Mouse (Mus musculus): Measurements from ENCODE around the gene Ap2a1.

DNA sequence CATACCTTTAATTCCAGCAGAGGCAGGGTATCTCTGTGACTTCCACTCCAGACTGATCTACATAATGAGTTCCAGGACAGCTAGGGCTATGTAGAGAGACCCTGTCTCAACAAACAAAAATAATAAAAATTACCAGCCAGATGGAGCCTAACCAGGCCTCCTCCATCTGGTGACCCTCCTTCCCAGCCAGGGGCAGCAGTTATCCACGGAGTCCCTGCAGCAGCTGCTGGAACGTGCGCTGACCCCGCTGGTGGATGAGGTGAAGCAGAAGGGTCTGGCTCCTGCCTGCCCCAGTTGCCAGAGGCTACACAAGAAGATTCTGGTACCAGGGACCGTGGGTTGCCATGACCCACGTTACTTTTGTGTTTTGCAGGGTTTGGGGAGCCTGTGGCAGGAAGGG is 27.0 kb upstream of the Ap2a1 start:
- TF ChIP-seq CTCF (IDR thresholded peaks at IDR 0.05; ENCODE audit: extremely low read depth, insufficient read depth, low read length) (no peak), POLR2A (IDR thresholded peaks at IDR 0.05; ENCODE audit: extremely low read depth, insufficient read depth, low read length) (no peak)

All from cortical plate, adult 2 months (tissue).